Mouse (Mus musculus) lung, postnatal 0 days (tissue): ENCODE results near the gene Stk11ip.

Experiments used
- CTCF ChIP-seq: IDR thresholded peaks from 2 replicates; pipeline ENCODE4 v1.5.1; 2016; ENCODE audit warnings: antibody characterized with exemption, mild to moderate bottlenecking
- EP300 ChIP-seq: IDR thresholded peaks from 2 replicates; pipeline ENCODE4 v1.6.1; 2016; ENCODE audit warnings: antibody characterized with exemption, mild to moderate bottlenecking, control low read depth

DNA sequence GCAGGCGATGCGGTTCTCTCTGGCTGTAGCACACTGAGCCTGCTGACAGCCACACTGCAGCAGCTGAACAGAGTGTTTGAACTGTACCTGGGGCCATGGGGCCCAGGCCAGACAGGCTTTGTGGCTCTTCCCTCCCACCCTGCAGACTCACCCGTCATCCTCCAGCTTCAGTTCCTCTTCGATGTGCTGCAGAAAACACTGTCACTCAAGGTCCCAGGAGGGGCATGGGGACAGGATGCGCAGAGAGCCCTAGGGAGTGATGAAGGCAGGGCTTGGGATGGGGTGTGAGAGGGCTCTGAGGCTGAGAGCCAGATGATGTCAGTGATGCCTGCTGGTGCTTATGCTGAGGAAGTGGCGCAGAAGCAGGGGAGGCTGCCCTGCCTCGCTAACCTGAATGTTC, 3.4 kb downstream of the Stk11ip start:
- TF ChIP-seq CTCF (no peak), EP300 (no peak)
